Mouse (Mus musculus) stomach, postnatal 0 days (tissue): ENCODE data around the gene Eed.

Source experiments
- CTCF ChIP-seq: IDR thresholded peaks from 2 replicates; pipeline ENCODE4 v1.5.1; 2016; ENCODE audit warnings: antibody characterized with exemption, low read depth, mild to moderate bottlenecking, moderate library complexity
- EP300 ChIP-seq: optimal IDR thresholded peaks from 2 replicates; pipeline ENCODE3; 2016; ENCODE audit warnings: antibody characterized with exemption

GRCm38 (mm10) chr7:89939497-89940353, 41.1 kb downstream of the Eed start:
- TF ChIP-seq EP300 (no peak), CTCF (no peak)
